Comparison of ENCODE assay signal across 9 mouse cellular contexts in genomic region chr4:82762430-82763119, GRCm38 (mm10). TPM values are rescaled to one million over a fixed set of nuclear protein-coding genes. Genes with fewer than 3 reads are reported as not detected.
DNase-seq lines count a peak whose midpoint lies in the region; ATAC-seq and TF ChIP-seq lines count a peak whose summit lies in the region.
"Had no signal": no experiment of that assay in that cellular context is flagged by ENCODE, and none has a peak within 500 bp of the region (broad histone marks: within the 10 kb centered on the region; RNA-seq: fewer than 3 reads in every experiment).

No protein-coding gene starts in this region.

- peak; percentile 52 for ATAC-seq in lung, postnatal 0 days
- ATAC-seq in embryonic facial prominence, embryonic 13.5 days (ENCODE audit: insufficient number of reproducible peaks, insufficient read depth, low FRiP score, low TSS enrichment, low read depth), result peak; percentile 62; the same call in 1 of the 2 replicates
- no peak for ATAC-seq in hindbrain, postnatal 0 days
- no peak for ATAC-seq in stomach, embryonic 15.5 days (ENCODE audit: insufficient read depth, low FRiP score, low read depth)
- no peak for ATAC-seq in frontal cortex, adult (ENCODE audit: low TSS enrichment)

- TF ChIP-seq CTCF in lung, postnatal 0 days (IDR thresholded peaks at IDR 0.05), result no peak
- no peak for TF ChIP-seq CTCF in hindbrain, postnatal 0 days (IDR thresholded peaks at IDR 0.05; ENCODE audit: low read depth)

- no peak overlapping the region for H3K4me3 ChIP-seq in lung, postnatal 0 days (ENCODE audit: low read depth, low read length)
- 0 out of 2 replicates have a peak overlapping the region, but pooled peaks have one; percentile 9 for H3K4me3 ChIP-seq in embryonic facial prominence, embryonic 13.5 days
- H3K4me3 ChIP-seq in hindbrain, postnatal 0 days (ENCODE audit: low read length), result no peak overlapping the region
- no peak overlapping the region for H3K4me3 ChIP-seq in stomach, embryonic 15.5 days (replicated peaks)

- WGBS in lung, postnatal 0 days, result 13% methylated on average over 10 of the region's 10 CpGs
- 1% methylated on average over 10 of the region's 10 CpGs for WGBS in embryonic facial prominence, embryonic 13.5 days
- WGBS in hindbrain, postnatal 0 days, result 10% methylated on average over 10 of the region's 10 CpGs
- 8% methylated on average over 10 of the region's 10 CpGs for WGBS in stomach, embryonic 15.5 days

- no peaks in the 10 kb centered on the region for H3K9me3 ChIP-seq in lung, postnatal 0 days (ENCODE audit: low read length)
- no peaks in the 10 kb centered on the region for H3K9me3 ChIP-seq in embryonic facial prominence, embryonic 13.5 days
- no peaks in the 10 kb centered on the region for H3K9me3 ChIP-seq in hindbrain, postnatal 0 days (ENCODE audit: low read length)
- no peaks in the 10 kb centered on the region for H3K9me3 ChIP-seq in stomach, embryonic 15.5 days

- no peaks in the 10 kb centered on the region for H3K4me1 ChIP-seq in lung, postnatal 0 days (ENCODE audit: insufficient read depth, low read depth, low read length)
- H3K4me1 ChIP-seq in embryonic facial prominence, embryonic 13.5 days, result peaks cover 26% of the 10 kb centered on the region
- no peaks in the 10 kb centered on the region for H3K4me1 ChIP-seq in hindbrain, postnatal 0 days (ENCODE audit: insufficient read depth, low read length)
- no peaks in the 10 kb centered on the region for H3K4me1 ChIP-seq in stomach, embryonic 15.5 days

- H3K27me3 ChIP-seq in lung, postnatal 0 days (replicated peaks; ENCODE audit: insufficient read depth, low read length), result no peaks in the 10 kb centered on the region
- H3K27me3 ChIP-seq in embryonic facial prominence, embryonic 13.5 days, result no peaks in the 10 kb centered on the region
- H3K27me3 ChIP-seq in hindbrain, postnatal 0 days (ENCODE audit: insufficient read depth, low read length), result no peaks in the 10 kb centered on the region
- H3K27me3 ChIP-seq in stomach, embryonic 15.5 days (replicated peaks), result no peaks in the 10 kb centered on the region

- H3K4me2 ChIP-seq in lung, postnatal 0 days (replicated peaks; ENCODE audit: low read depth, low read length), result peak overlapping the region; percentile 28; the same call in 1 of the 2 replicates
- peak overlapping the region; percentile 44 for H3K4me2 ChIP-seq in embryonic facial prominence, embryonic 13.5 days
- H3K4me2 ChIP-seq in hindbrain, postnatal 0 days (ENCODE audit: low read depth, low read length), result peak overlapping the region; percentile 25
- peak overlapping the region; percentile 14; the same call in 1 of the 2 replicates for H3K4me2 ChIP-seq in stomach, embryonic 15.5 days

- TF ChIP-seq EP300 in lung, postnatal 0 days (IDR thresholded peaks at IDR 0.05), result no peak

- H3K9ac ChIP-seq in lung, postnatal 0 days (replicated peaks; ENCODE audit: low read depth), result no peak overlapping the region
- no peak overlapping the region for H3K9ac ChIP-seq in embryonic facial prominence, embryonic 13.5 days
- no peak overlapping the region for H3K9ac ChIP-seq in hindbrain, postnatal 0 days (replicated peaks; ENCODE audit: low read length)
- no peak overlapping the region for H3K9ac ChIP-seq in stomach, embryonic 15.5 days

- no peaks in the 10 kb centered on the region for H3K36me3 ChIP-seq in lung, postnatal 0 days (ENCODE audit: insufficient read depth, low read length)
- no peaks in the 10 kb centered on the region for H3K36me3 ChIP-seq in embryonic facial prominence, embryonic 13.5 days
- no peaks in the 10 kb centered on the region for H3K36me3 ChIP-seq in hindbrain, postnatal 0 days (ENCODE audit: insufficient read depth, low read length)
- H3K36me3 ChIP-seq in stomach, embryonic 15.5 days, result no peaks in the 10 kb centered on the region

- peak; percentile 54 for DNase-seq in lung, postnatal 0 days (ENCODE audit: low spot score)
- DNase-seq in lung, postnatal 14 days, result no peak
- DNase-seq in hindbrain, postnatal 0 days (ENCODE audit: low spot score), result peak; percentile 63
- no peak for DNase-seq in cerebellum, postnatal 25 days
- no peak for DNase-seq in urinary bladder, adult 2 months (ENCODE audit: low spot score)
- DNase-seq: right cerebral cortex, postnatal 4 days had no signal

- no peak overlapping the region for H3K27ac ChIP-seq in lung, postnatal 0 days (ENCODE audit: low read length)
- H3K27ac ChIP-seq in embryonic facial prominence, embryonic 13.5 days, result peak overlapping the region; percentile 73
- H3K27ac ChIP-seq in hindbrain, postnatal 0 days, result no peak overlapping the region
- H3K27ac ChIP-seq in stomach, embryonic 15.5 days, result no peak overlapping the region

RNA-seq across cellular contexts. Expression of gene Nfib, which starts 57.0 kb away (rescaled TPM):
- polyA plus RNA-seq in lung, postnatal 0 days (2015; fragmentation: Nextera tagmentation; extraction: Ambion mirVana), result 52.1 and 63.7 TPM in 2 replicates
- polyA plus RNA-seq in embryonic facial prominence, embryonic 13.5 days (2015; fragmentation: Nextera tagmentation; extraction: Ambion mirVana), result 104 and 132 TPM in 2 replicates
- 91.5 and 112 TPM in 2 replicates for total RNA-seq in hindbrain, postnatal 0 days (2014; rRNA removed)
- 69.8 and 73.3 TPM in 2 replicates for polyA plus RNA-seq in hindbrain, postnatal 0 days (2015; fragmentation: Nextera tagmentation; extraction: Ambion mirVana)
- 56.5 and 57.4 TPM in 2 replicates for polyA plus RNA-seq in stomach, embryonic 15.5 days (2015; fragmentation: Nextera tagmentation; extraction: Ambion mirVana)
- 28.0 and 45.3 TPM in 2 replicates for polyA plus RNA-seq in urinary bladder, adult 2 months (2012; rRNA removed)

Comparison
In these comparisons a context has a peak if more than half of its experiments do, and no peak if none do; other contexts are left out.
1. DNase-seq: peak in lung, postnatal 0 days (single experiment) and hindbrain, postnatal 0 days (single experiment); none in lung, postnatal 14 days (single experiment), cerebellum, postnatal 25 days (0 of 2) and urinary bladder, adult 2 months (single experiment).
2. ATAC-seq: peak in lung, postnatal 0 days (single experiment) and embryonic facial prominence, embryonic 13.5 days (single experiment); none in hindbrain, postnatal 0 days (single experiment), stomach, embryonic 15.5 days (single experiment) and frontal cortex, adult (single experiment).
3. Peak in every context shown above with its lines, with median percentiles within 50 percentile points of each other: H3K4me2 ChIP-seq.